Mouse (Mus musculus) kidney, postnatal 0 days (tissue): Measurements from ENCODE around the gene Fmnl1. TPM values are rescaled to one million over a fixed set of nuclear protein-coding genes. Genes with fewer than 3 reads are reported as not detected.

Experiments used
- ATAC-seq: fragments of 200-750 bp; cut with Nextera tagmentation; replicated peaks from 2 replicates; pipeline ENCODE4 v1.8.0; 2017; ENCODE audit warnings: low read depth, moderate number of reproducible peaks, moderate TSS enrichment, moderate library complexity; ENCODE audit not compliant: low FRiP score
- DNase-seq: peaks from one replicate; pipeline ENCODE4 v3.0.0-alpha.2; 2016; ENCODE audit warnings: low spot score
- H3K27ac ChIP-seq: fragments of 300-500 bp; sonication (generic); 2 replicates; pipeline ENCODE4 v1.5.1; 2014; ENCODE audit warnings: mild to moderate bottlenecking
- H3K27me3 ChIP-seq: fragments of 300-500 bp; sonication (generic); 2 replicates; pipeline ENCODE4 v1.6.1; 2014; ENCODE audit warnings: low read length, mixed read lengths; ENCODE audit not compliant: insufficient read depth
- H3K36me3 ChIP-seq: fragments of 300-500 bp; sonication (generic); 2 replicates; pipeline ENCODE4 v1.6.1; 2014; ENCODE audit warnings: low read length, mixed read lengths; ENCODE audit not compliant: insufficient read depth
- H3K4me1 ChIP-seq: fragments of 300-500 bp; sonication (generic); replicated peaks from 2 replicates; pipeline ENCODE4 v1.6.1; 2014; ENCODE audit warnings: antibody characterized with exemption, low read length, mixed read lengths; ENCODE audit not compliant: insufficient read depth
- H3K4me2 ChIP-seq: fragments of 300-500 bp; sonication (generic); 2 replicates; pipeline ENCODE4 v1.6.1; 2014; ENCODE audit warnings: mild to moderate bottlenecking, low read length, moderate library complexity, mixed read lengths
- H3K4me3 ChIP-seq: fragments of 300-500 bp; sonication (generic); replicated peaks from 2 replicates; pipeline ENCODE4 v1.5.1; 2014; ENCODE audit warnings: low read depth, low read length
- H3K9ac ChIP-seq: fragments of 300-500 bp; sonication (generic); 2 replicates; pipeline ENCODE4 v1.6.1; 2014; ENCODE audit warnings: low read depth, low read length
- H3K9me3 ChIP-seq: fragments of 300-500 bp; sonication (generic); replicated peaks from 2 replicates; pipeline ENCODE4 v1.6.1; 2016; ENCODE audit warnings: low read length, inconsistent platforms, mixed read lengths
- CTCF ChIP-seq: IDR thresholded peaks from 2 replicates; pipeline ENCODE4 v1.5.1; 2016; ENCODE audit warnings: antibody characterized with exemption, low read depth, mild to moderate bottlenecking, moderate library complexity
- WGBS: fragments of 180-500 bp; shearing (Covaris S2); extraction: QIAGEN DNeasy Blood & Tissue Kit; methylation state at CpG from one replicate; pipeline ENCODE4 v1.1.7; 2014; 5-methylcytosine and 5-hydroxymethylcytosine counted together
- polyA plus RNA-seq: library from polyadenylated mRNA; unstranded; fragments of >200 nt; fragmentation: Nextera tagmentation; extraction: Ambion mirVana; gene quantifications from 2 replicates; pipeline ENCODE4 v1.2.1, GENCODE M21; 2015

Gene Fmnl1
- polyA plus RNA-seq, 1 experiment from 2014 or later, result 2.6 TPM

- ATAC-seq, result no peak
These were observed 21.5 kb downstream of the Fmnl1 start for GRCm38 (mm10) chr11:103192230-103192955.

DNA sequence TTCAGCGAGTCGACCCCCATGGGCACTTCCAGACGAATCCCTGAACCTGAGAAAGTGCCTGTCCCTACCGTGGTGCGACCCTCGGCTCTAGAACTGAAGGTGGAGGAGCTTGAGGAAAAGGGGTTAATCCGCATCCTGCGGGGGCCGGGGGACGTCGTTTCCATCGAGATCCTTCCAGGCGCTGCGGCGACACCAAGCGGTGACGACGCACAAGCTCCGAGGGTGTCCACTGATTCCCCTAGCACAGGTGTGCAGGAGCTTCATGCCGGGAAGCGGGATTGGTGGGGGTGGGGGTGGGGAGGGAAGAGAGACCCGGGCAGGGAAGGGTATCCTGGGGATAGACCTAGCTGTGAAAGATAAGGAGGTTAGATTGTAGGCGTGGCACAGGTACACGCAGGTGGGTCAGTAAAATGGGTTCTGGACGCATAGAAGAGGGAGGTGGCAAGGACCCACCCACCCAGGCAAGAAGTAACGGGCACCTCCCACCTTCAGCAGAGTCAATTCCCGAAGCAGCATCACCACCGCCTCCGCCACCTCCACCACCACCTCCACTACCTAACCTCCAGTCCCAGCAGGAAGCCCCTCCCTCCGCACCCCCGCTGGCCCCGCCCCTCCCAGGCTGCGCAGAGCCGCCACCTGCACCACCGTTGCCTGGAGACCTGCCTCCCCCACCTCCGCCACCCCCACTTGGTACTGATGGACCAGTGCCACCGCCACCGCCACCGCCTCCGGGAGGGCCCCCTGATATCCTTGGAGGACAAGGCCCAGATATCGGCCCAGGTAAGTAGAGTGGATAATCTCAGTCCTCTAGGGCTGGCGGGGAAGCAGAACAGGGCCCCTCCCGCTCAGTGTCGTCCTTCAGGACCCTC, 22.3 kb downstream of the Fmnl1 start:
- peak overlapping the region; percentile 54 for H3K4me2 ChIP-seq
- TF ChIP-seq CTCF, result peak; percentile 58
- H3K36me3 ChIP-seq, result no peaks in the 10 kb centered on the region
- no peaks in the 10 kb centered on the region for H3K9me3 ChIP-seq
- DNase-seq, result peak; percentile 44
- H3K27ac ChIP-seq, result no peak overlapping the region
- H3K4me3 ChIP-seq, result peak overlapping the region; percentile 13; the same call in 1 of the 2 replicates
- no peak overlapping the region for H3K9ac ChIP-seq
- peaks cover 8% of the 10 kb centered on the region for H3K4me1 ChIP-seq
- H3K27me3 ChIP-seq, result peaks cover 31% of the 10 kb centered on the region
- ATAC-seq, result peak; percentile 30; the same call in 1 of the 2 replicates
- 8% methylated on average over 43 of the region's 44 CpGs for WGBS

More at GRCm38 (mm10) chr11:103192230-103192955, 21.5 kb downstream of the Fmnl1 start:
- TF ChIP-seq CTCF, result no peak
- no peaks in the 10 kb centered on the region for H3K36me3 ChIP-seq
- H3K4me3 ChIP-seq, result peak overlapping the region; percentile 13; the same call in 1 of the 2 replicates
- peaks cover 8% of the 10 kb centered on the region for H3K4me1 ChIP-seq
- H3K4me2 ChIP-seq, result peak overlapping the region; percentile 54
- 17% methylated on average over 28 of the region's 28 CpGs for WGBS
- DNase-seq, result no peak
- peaks cover 23% of the 10 kb centered on the region for H3K27me3 ChIP-seq
- H3K9ac ChIP-seq, result no peak overlapping the region
- H3K27ac ChIP-seq, result no peak overlapping the region
- no peaks in the 10 kb centered on the region for H3K9me3 ChIP-seq

- no peak for TF ChIP-seq CTCF
These were observed 22.9 kb downstream of the Fmnl1 start for GRCm38 (mm10) chr11:103193825-103194168.

DNA sequence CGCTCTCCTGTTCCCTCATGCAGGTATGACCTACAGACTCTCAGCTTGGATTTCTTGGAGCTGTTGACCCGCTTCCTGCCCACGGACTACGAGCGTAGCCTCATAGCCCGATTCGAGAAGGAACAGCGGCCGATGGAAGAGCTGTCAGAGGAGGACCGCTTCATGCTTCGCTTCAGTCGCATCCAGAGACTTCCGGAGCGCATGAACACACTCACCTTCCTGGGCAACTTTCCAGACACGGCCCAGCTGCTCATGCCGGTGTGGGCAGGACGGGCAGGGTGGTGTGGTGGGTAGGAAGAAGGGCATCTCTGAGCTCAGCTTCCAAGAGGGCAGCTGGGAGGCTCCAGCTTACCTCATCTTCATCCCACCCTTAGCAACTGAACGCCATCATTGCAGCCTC, 24.3 kb downstream of the Fmnl1 start:
- no peak for TF ChIP-seq CTCF
- H3K4me1 ChIP-seq, result peaks cover 16% of the 10 kb centered on the region
- H3K9me3 ChIP-seq, result no peaks in the 10 kb centered on the region
- H3K9ac ChIP-seq, result no peak overlapping the region
- DNase-seq (no peak), ATAC-seq (no peak)
- H3K4me2 ChIP-seq, result no peak overlapping the region
- H3K27me3 ChIP-seq, result peaks cover 46% of the 10 kb centered on the region
- H3K4me3 ChIP-seq, result no peak overlapping the region
- no peak overlapping the region for H3K27ac ChIP-seq
- no peaks in the 10 kb centered on the region for H3K36me3 ChIP-seq
- WGBS, result 44% methylated on average over 18 of the region's 18 CpGs

More at GRCm38 (mm10) chr11:103193825-103194168, 22.9 kb downstream of the Fmnl1 start:
- no peaks in the 10 kb centered on the region for H3K36me3 ChIP-seq
- H3K9me3 ChIP-seq, result no peaks in the 10 kb centered on the region
- no peak overlapping the region for H3K9ac ChIP-seq
- DNase-seq (no peak), ATAC-seq (no peak)
- peaks cover 10% of the 10 kb centered on the region for H3K4me1 ChIP-seq
- 47% methylated on average over 9 of the region's 9 CpGs for WGBS
- no peak overlapping the region for H3K4me2 ChIP-seq
- no peak overlapping the region for H3K27ac ChIP-seq
- no peak overlapping the region for H3K4me3 ChIP-seq
- H3K27me3 ChIP-seq, result peaks cover 32% of the 10 kb centered on the region

DNA sequence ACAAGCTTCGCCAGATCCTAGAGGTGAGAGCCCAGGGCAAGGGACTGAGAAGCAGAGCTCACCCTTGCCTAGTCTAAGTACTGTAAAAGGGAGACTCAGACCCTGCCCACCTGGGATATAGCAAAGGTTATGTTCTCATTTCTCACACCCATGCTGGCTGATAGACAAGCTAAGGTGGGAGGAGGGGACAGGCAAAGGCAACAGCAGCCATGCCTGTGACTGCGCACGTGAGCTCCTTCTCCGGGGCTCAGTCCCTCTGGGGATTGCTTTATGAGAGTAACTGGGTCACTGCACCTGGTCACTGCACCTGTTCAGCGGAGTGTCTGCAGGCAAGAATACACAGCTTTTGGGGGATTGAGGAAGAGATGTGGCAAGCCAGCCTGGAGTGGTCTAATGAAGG, 24.7 kb downstream of the Fmnl1 start:
- Histone ChIP-seq H3K27me3 (peaks cover 46% of the 10 kb centered on the region), H3K9me3 (no peaks in the 10 kb centered on the region), H3K4me3 (no peak overlapping the region), H3K27ac (no peak overlapping the region), H3K36me3 (no peaks in the 10 kb centered on the region), H3K4me1 (peaks cover 16% of the 10 kb centered on the region), H3K9ac (no peak overlapping the region), H3K4me2 (no peak overlapping the region)
- DNase-seq (no peak), ATAC-seq (no peak)
- no peak for TF ChIP-seq CTCF
- WGBS, result 63% methylated on average over 5 of the region's 5 CpGs

DNA sequence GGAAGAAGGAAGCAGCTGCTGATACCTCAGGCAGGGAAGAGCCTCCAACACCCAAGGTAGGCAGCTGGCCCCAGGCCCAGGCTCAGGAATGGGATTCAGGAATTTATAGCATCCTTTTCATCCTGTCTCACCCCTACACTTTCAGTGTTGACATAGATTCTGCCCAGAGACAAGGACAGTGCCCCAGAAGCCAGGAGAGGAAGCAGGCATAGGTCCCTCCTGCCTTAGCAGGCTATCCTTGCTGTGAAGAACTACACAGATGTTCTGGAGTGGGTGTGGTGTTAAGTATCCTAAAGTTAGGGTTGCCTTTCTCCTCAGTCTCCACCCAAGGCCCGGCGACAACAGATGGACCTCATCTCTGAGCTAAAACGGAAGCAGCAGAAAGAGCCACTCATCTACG, 26.4 kb downstream of the Fmnl1 start:
- no peak for TF ChIP-seq CTCF
- Histone ChIP-seq H3K9ac (no peak overlapping the region), H3K4me2 (no peak overlapping the region), H3K27me3 (peaks cover 45% of the 10 kb centered on the region), H3K4me1 (peaks cover 16% of the 10 kb centered on the region), H3K27ac (no peak overlapping the region), H3K4me3 (no peak overlapping the region), H3K9me3 (no peaks in the 10 kb centered on the region), H3K36me3 (no peaks in the 10 kb centered on the region)
- ATAC-seq, result no peak
- no peak for DNase-seq
- WGBS, result 70% methylated on average over 4 of the region's 4 CpGs
